Mouse (Mus musculus): ENCODE results near the gene Mia2. TPM values are rescaled to one million over a fixed set of nuclear protein-coding genes. Genes with fewer than 3 reads are reported as not detected.

Gene Mia2
- polyA plus RNA-seq, 1 experiment = 75.9 TPM

DNA sequence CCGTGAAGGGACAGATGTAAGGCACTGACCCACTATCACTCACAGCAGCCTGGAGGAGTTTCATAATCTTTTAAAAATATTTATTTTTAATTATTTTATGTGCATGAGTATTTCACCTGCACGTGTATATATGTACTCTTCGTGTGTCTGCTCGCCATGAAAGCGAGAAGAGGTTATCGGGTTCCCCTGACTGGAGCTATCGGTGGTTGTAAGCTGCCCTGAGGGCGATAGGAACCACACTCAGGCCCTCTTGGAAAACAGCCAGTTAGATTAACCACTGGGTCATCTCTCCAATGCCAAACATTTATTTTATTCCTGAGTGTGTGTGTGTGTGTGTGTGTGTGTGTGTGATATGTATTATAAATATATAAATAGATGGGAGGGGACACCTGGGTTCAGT, 30.8 kb upstream of the Mia2 start:
- TF ChIP-seq POLR2A (IDR thresholded peaks at IDR 0.05; ENCODE audit: low read depth, low read length) = no peak
- no peak for TF ChIP-seq CTCF (IDR thresholded peaks at IDR 0.05; ENCODE audit: borderline replicate concordance, insufficient read depth, low read length)

DNA sequence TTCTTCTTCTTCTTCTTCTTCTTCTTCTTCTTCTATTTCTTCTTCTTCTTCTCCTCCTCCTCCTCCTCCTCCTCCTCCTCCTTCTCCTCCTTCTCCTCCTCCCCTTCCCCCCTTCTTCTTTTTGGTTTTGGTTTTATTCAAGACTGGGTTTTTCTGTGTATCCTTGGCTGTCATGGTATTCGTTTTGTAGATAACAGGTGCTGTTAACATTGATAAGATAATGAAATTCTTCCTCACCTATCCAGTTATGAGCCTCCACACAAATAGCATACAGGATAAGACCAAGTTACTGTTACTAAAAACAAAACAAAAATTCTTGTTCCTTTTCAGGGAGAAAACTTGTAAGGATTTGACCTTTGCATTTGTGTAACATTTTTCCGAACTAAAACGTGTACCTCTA, 29.8 kb upstream of the Mia2 start:
- no peak for TF ChIP-seq CTCF (IDR thresholded peaks at IDR 0.05; ENCODE audit: borderline replicate concordance, insufficient read depth, low read length)
- Histone ChIP-seq H3K4me3 (ENCODE audit: insufficient read depth, low read length) (peak overlapping the region; percentile 52), H3K4me1 (ENCODE audit: control insufficient read depth, insufficient read depth, low read length) (0 out of 2 replicates have a peak, but pooled peaks cover 3% of the 10 kb centered on the region), H3K27ac (ENCODE audit: insufficient read depth, low read length) (peak overlapping the region; percentile 89; the same call in 1 of the 2 replicates)

More for the DNA sequence above, 30.8 kb upstream of the Mia2 start:
- Histone ChIP-seq H3K4me1 (ENCODE audit: control insufficient read depth, insufficient read depth, low read length) (0 out of 2 replicates have a peak, but pooled peaks cover 3% of the 10 kb centered on the region), H3K27ac (ENCODE audit: insufficient read depth, low read length) (no peak overlapping the region), H3K4me3 (ENCODE audit: insufficient read depth, low read length) (no peak overlapping the region)

DNA sequence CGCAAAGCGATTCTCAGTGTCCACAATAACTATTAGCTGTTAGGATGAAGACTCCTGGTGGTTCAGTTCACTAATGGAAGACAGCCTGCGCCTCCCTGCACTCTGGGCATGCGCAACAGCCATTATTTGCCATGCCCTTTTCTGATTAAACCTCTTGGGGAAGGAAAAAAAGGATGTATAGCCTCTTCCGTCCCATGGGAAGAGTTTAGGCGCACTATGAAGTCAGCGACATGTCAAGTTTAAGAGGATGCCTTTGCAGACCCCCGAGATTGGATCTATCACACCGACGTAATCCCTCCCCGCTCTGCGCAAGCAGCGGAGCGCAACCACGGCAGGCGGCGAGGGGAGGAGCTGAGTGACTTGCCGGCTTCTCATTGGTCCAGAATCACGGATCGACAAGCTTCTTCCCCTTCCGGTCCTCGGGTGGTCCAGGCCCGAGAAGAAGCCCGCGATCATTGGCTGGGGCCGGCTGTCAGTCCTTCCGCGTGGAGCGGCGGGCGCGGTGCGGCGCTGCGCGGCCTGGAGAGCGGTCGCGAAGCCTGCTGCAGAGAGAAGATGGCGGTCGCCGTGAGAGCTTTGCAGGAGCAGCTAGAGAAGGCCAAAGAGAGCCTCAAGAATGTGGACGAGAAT, 29.0 kb upstream of the Mia2 start, which contains the start of gene Pnn:
TSS of gene Pnn (plus strand) at position 437 of the 630 bp plus-strand sequence.
- Histone ChIP-seq H3K27ac (ENCODE audit: insufficient read depth, low read length) (peak within 1 kb of the TSS; percentile 89), H3K4me3 (ENCODE audit: insufficient read depth, low read length) (peak within 1 kb of the TSS; percentile 99), H3K4me1 (ENCODE audit: control insufficient read depth, insufficient read depth, low read length) (0 out of 2 replicates have a peak, but pooled peaks cover 6% of the 10 kb centered on the region)
- TF ChIP-seq POLR2A (IDR thresholded peaks at IDR 0.05; ENCODE audit: low read depth, low read length) (peak; percentile 70), CTCF (IDR thresholded peaks at IDR 0.05; ENCODE audit: borderline replicate concordance, insufficient read depth, low read length) (no peak)

DNA sequence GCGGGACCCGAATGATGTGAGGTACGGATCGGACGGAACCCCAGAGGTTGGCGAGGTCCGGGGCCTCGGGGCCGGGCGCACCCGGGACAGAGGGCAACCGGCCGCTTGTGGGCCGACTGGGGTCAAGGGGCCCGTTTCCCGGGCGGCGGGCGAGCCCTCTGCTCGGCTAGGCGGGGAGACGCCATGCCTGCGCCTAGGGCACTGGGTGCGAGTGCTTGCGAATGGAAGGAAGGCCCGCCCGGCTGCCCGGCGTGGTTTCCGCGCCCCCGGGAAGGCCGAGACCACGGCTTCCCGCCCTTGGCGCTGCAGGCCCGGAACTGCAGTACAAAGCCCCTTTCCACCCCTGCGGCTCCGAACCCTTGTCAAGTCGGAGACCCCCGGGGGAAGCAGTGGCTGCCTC, 28.5 kb upstream of the Mia2 start:
- H3K4me1 ChIP-seq (ENCODE audit: control insufficient read depth, insufficient read depth, low read length) = 0 out of 2 replicates have a peak, but pooled peaks cover 6% of the 10 kb centered on the region
- H3K27ac ChIP-seq (ENCODE audit: insufficient read depth, low read length) = peak overlapping the region; percentile 53
- TF ChIP-seq POLR2A (IDR thresholded peaks at IDR 0.05; ENCODE audit: low read depth, low read length) (no peak), CTCF (IDR thresholded peaks at IDR 0.05; ENCODE audit: borderline replicate concordance, insufficient read depth, low read length) (no peak)

DNA sequence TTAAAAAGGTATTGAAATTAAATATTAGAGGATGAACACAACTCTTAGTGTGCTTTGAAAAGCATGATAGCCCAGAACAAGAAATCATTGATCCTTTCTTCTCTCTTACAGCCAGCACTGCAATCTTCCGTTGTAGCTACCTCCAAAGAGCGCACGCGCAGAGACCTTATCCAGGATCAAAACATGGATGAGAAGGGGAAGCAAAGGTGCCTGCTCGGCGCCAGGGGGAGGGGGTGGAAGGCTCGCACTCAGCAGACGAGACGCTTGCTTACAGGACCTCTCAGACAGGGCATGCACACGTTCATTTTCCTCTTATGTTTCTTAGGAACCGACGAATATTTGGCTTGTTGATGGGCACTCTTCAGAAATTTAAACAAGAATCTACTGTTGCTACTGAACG, 26.8 kb upstream of the Mia2 start:
- H3K4me3 ChIP-seq (ENCODE audit: insufficient read depth, low read length) = no peak overlapping the region
- H3K4me1 ChIP-seq (ENCODE audit: control insufficient read depth, insufficient read depth, low read length) = 0 out of 2 replicates have a peak, but pooled peaks cover 6% of the 10 kb centered on the region
- H3K27ac ChIP-seq (ENCODE audit: insufficient read depth, low read length) = no peak overlapping the region
- TF ChIP-seq CTCF (IDR thresholded peaks at IDR 0.05; ENCODE audit: borderline replicate concordance, insufficient read depth, low read length) = no peak
- TF ChIP-seq POLR2A (IDR thresholded peaks at IDR 0.05; ENCODE audit: low read depth, low read length) = no peak

More for the DNA sequence above, 28.5 kb upstream of the Mia2 start:
- peak overlapping the region; percentile 99 for H3K4me3 ChIP-seq (ENCODE audit: insufficient read depth, low read length)

GRCm38 (mm10) chr12:59072286-59072685, 23.3 kb upstream of the Mia2 start:
- TF ChIP-seq POLR2A (IDR thresholded peaks at IDR 0.05; ENCODE audit: low read depth, low read length) = no peak
- no peak for TF ChIP-seq CTCF (IDR thresholded peaks at IDR 0.05; ENCODE audit: borderline replicate concordance, insufficient read depth, low read length)
- Histone ChIP-seq H3K27ac (ENCODE audit: insufficient read depth, low read length) (no peak overlapping the region), H3K4me1 (ENCODE audit: control insufficient read depth, insufficient read depth, low read length) (0 out of 2 replicates have a peak, but pooled peaks cover 3% of the 10 kb centered on the region), H3K4me3 (ENCODE audit: insufficient read depth, low read length) (no peak overlapping the region)

DNA sequence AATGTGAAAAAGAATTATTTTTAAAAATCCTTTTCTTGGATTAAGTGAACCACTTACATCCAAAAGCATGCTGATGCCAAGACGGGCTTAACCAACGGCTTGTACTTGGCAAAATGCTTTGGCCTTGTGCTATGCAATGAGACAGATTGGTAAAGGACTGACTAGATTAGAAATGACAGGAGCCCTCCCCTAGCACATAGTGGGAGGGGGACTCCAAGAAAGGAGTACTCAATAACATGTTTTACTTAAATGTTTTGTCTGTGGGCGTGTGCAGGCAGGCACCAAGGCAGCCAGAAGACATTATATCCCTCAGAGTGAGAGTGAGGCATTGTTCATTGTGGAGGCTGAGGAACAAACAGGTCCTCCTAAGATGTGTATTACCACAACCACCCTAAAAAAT, 21.5 kb upstream of the Mia2 start:
- Histone ChIP-seq H3K27ac (ENCODE audit: insufficient read depth, low read length) (no peak overlapping the region), H3K4me1 (ENCODE audit: control insufficient read depth, insufficient read depth, low read length) (peaks cover 3% of the 10 kb centered on the region; the same call in 1 of the 2 replicates), H3K4me3 (ENCODE audit: insufficient read depth, low read length) (no peak overlapping the region)
- no peak for TF ChIP-seq POLR2A (IDR thresholded peaks at IDR 0.05; ENCODE audit: low read depth, low read length)

DNA sequence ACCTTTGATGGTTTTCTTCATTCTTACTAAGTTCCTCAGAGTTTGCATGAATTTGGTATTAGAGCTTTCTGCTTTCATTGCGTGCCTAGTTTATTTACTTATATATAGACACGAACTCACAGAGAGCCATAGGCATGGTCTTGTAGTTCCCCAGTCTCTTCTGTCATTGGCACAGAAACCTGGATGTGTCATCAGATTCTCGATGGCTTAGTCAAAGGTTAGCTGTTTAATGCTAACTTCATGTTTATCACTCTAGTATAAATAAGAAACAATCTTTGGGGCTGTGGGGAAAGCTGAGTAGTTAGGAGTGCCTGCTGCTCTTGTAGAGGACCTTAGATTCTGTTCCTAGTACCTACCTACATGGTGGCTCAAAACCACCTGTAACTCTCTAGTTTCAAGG, 18.6 kb upstream of the Mia2 start:
- no peak for TF ChIP-seq POLR2A (IDR thresholded peaks at IDR 0.05; ENCODE audit: low read depth, low read length)
- TF ChIP-seq CTCF (IDR thresholded peaks at IDR 0.05; ENCODE audit: borderline replicate concordance, insufficient read depth, low read length) = no peak
- Histone ChIP-seq H3K27ac (ENCODE audit: insufficient read depth, low read length) (no peak overlapping the region), H3K4me3 (ENCODE audit: insufficient read depth, low read length) (no peak overlapping the region), H3K4me1 (ENCODE audit: control insufficient read depth, insufficient read depth, low read length) (no peaks in the 10 kb centered on the region; the same call in 1 of the 2 replicates)

DNA sequence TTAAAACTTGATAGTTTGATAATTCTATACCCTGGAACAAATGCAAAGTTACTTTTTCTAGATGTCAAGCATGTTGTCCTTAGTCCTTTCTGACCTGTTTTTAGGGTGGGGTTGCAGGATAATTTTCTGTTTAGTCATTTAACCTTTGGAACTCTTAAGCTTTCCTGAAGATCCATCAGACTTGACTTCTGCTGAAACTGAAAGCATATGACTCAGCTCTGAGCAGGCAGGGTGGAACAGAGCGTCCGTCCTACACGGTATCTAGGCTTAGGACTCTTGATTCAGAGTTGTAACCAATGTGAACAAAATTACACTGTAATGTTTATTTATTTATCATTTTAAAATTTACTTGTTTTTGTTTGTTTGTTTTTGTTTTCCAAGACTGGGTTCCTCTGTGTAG, 17.7 kb upstream of the Mia2 start:
- TF ChIP-seq CTCF (IDR thresholded peaks at IDR 0.05; ENCODE audit: borderline replicate concordance, insufficient read depth, low read length) (no peak), POLR2A (IDR thresholded peaks at IDR 0.05; ENCODE audit: low read depth, low read length) (no peak)

DNA sequence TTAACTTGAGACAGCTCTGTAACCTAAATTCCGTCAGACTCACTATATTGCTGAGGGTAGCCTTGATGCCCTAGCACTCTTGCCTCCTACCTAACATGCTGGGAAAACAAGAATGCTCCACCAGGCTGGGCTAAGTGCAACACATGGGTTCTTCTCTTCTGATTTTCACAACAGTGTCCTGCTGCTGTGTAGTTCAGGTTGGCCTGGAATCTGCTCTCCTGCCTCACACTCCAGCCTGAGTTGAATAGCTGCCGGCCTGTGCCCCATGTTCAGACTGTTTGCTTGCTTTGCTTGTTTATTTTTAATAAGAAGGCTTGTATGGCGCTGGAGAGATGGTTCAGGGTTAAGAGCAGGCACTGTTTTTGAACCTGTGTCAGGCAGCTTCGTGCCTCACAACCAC, 15.1 kb upstream of the Mia2 start:
- no peak overlapping the region for H3K4me3 ChIP-seq (ENCODE audit: insufficient read depth, low read length)
- H3K27ac ChIP-seq (ENCODE audit: insufficient read depth, low read length) = no peak overlapping the region
- TF ChIP-seq POLR2A (IDR thresholded peaks at IDR 0.05; ENCODE audit: low read depth, low read length) = no peak
- TF ChIP-seq CTCF (IDR thresholded peaks at IDR 0.05; ENCODE audit: borderline replicate concordance, insufficient read depth, low read length) = no peak
- H3K4me1 ChIP-seq (ENCODE audit: control insufficient read depth, insufficient read depth, low read length) = no peaks in the 10 kb centered on the region; the same call in 1 of the 2 replicates

More for the DNA sequence above, 17.7 kb upstream of the Mia2 start:
- no peak overlapping the region; the same call in 1 of the 2 replicates for H3K27ac ChIP-seq (ENCODE audit: insufficient read depth, low read length)
- no peak overlapping the region for H3K4me3 ChIP-seq (ENCODE audit: insufficient read depth, low read length)
- no peaks in the 10 kb centered on the region; the same call in 1 of the 2 replicates for H3K4me1 ChIP-seq (ENCODE audit: control insufficient read depth, insufficient read depth, low read length)
